Mouse (Mus musculus) small intestine, adult 2 months (tissue): ENCODE results near the gene Slc43a2.

Source experiments
- CTCF ChIP-seq: fragments of 200-500 bp; IDR thresholded peaks from 2 replicates; pipeline ENCODE4 v1.5.1; 2012; ENCODE audit warnings: low read depth, mild to moderate bottlenecking, control low read depth, inconsistent platforms, low read length, moderate library complexity, mixed read lengths; ENCODE audit not compliant: insufficient replicate concordance, insufficient read length; ENCODE audit errors: extremely low read depth
- POLR2A ChIP-seq: fragments of 200-500 bp; IDR thresholded peaks from 2 replicates; pipeline ENCODE4 v1.6.1; 2012; ENCODE audit warnings: low read depth, mild to moderate bottlenecking, control low read depth, inconsistent platforms, low read length, moderate library complexity

DNA sequence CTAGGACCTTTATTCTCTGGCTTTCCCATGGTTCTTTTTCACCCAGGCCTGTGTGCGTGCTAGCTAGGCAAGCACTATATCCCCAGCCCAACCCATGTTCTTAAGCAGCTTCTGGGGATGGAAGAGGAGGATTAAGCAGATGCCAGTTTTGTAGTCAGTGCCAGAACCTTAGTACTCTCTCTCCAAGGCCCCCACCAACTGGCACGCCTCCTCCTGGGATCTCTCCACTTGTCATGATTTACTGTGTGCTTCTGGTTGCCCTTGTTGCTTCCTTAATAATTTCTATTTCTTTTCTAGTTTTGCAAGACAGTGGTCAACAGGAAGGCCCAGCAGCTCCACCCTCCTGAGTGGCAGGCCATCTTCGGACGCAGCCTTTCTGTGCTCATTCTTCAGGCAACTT lies 94.3 kb downstream of the Slc43a2 start:
- no peak for TF ChIP-seq POLR2A
- no peak for TF ChIP-seq CTCF
